Mouse (Mus musculus) mouse embryonic stem cell (cell line): ENCODE measurements around the gene Gm37419.

Source experiments
- in situ Hi-C, 2 experiments: fragments of 300-500 bp; cut with MboI; formaldehyde crosslinking; loops; 1 replicate in 1 of 2; 3 replicates in 1 of 2; pipeline ENCODE4 v1.14.3; 2019 to 2020; ENCODE audit warnings: low sequenced_read_pairs in 2 of 2, low pct_unique_long_range_greater_than_20kb in 1 of 2, mixed read lengths in 1 of 2; ENCODE audit not compliant: unreplicated experiment in 1 of 2

The Gm37419 gene

GRCm38 (mm10) chr16:24025442-24025841 lies 37.2 kb downstream of the Gm37419 start:
- in situ Hi-C loops: no loop called here

DNA sequence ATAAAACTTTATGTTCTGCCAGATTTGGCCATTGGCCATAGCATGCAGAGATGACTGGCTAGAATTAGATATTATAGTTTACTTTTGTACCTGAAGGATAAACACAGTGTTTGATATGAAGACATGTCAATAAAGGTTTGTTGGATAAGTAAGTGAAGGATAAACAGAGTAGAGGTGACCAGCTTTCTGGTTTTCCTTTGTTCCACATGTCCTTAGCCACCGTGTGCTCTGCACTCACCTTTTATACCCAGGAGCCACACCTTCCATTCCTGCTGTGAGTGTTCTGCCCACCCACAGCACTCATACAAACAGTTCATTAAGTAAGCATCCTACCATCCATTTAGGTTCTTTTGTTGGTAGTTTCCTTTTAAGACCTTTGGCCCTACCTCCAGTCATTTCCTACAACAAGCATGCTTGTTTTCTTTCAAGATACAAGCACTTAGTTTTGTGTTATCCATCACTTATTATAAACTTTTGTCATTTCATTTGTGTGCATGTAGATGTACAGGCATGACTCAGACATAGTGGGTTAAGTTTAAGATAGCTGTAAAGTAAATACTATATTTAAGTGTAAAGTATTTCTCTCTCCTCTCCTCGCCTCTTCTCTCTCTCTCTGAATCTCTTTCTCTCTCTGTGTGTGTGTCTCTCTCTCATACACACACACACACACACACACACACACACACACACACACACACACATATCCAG lies 41.8 kb downstream of the Gm37419 start:
- in situ Hi-C loops: no loop called here

DNA sequence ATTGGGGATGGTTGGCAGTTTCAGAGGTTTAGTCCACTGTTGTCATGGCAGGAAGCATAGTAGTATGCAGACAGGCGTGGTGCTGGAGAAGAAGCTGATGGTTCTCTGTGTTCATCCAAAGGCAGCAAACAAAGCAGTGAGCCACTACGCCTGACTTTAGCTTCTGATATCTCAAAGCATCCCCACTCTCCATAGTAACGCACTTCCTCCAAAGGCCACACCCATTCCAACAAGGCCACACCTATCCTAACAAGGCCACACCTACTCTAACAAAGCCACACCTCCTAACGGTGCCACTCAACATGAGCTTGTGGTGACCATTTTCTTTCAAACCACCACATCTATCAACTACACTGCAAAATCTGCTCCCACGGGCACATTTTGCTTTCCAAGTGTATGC lies 45.0 kb downstream of the Gm37419 start:
- in situ Hi-C loops: no loop called here

DNA sequence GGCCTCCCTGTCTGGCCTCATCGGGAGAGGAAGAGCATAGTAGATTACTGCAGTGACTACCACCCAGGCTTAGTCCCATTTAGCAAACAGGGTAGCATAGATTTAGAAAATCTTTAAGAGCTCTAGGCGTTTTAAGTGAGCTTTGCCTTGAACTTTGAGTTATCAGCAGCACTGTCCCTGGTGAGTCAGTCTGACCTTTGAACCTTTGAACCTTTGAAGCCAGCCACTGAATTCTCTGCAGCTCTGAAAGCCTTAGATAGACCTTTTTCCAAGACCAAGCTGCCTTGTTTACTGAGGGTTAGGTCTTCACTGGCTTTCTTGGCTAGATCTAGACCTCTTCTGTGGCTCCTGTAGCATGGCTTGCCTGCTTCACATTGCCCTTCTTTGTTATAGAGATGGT lies 46.2 kb downstream of the Gm37419 start:
- in situ Hi-C loops: no loop called here

DNA sequence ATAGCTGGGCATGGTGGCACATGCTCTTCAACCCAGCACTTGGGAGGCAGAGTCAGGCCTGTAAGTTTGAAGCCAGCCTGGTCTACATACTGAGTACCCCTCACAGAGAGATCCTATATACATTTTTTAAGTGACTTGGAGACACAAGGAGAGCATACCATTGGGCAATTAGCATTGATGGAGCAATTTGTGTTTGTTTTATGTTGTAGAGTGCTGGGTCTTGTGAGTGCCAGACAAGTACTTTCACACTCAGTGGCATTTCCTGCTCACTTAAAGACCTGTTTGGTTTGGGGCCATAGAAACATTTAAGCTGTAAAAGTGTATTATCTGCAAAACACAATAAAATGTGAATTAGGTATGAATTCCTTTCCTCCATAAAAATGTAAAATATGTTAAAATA lies 47.5 kb downstream of the Gm37419 start:
- in situ Hi-C loops: no loop called here

- in situ Hi-C loops: no loop called here
Observed at GRCm38 (mm10) chr16:24036398-24036797, 48.1 kb downstream of the Gm37419 start.
